Mouse (Mus musculus): ENCODE data around the gene Invs.

DNA sequence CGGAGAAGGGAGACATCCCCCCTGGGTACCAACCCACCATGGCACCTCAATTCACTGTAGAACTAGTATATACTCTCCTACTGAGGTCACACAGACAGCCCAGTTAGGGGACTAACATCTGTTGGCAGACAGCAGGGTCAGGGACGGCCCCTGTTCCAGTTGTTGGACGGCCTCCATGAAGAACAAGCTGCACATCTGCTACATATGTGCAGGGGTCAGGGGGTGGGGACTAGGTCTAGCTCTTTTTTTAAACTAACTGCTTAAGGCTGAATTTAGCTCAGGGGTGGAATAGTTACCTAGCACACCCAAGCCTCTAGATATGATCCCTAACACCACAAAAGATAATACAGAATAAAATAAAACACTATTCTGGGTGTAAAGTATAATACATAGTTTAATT, 82.8 kb downstream of the Invs start:
- TF ChIP-seq CTCF (IDR thresholded peaks at IDR 0.05; ENCODE audit: low read depth, low read length) (no peak), POLR2A (IDR thresholded peaks at IDR 0.05; ENCODE audit: borderline replicate concordance, low read depth, low read length) (no peak)
